Mouse (Mus musculus) bone marrow macrophage, adult 2 months (primary cell): ENCODE measurements around the gene Praf2. TPM values are rescaled to one million over a fixed set of nuclear protein-coding genes. Genes with fewer than 3 reads are reported as not detected.
"Not testable (repeated sequence)": the region's sequence is repeated elsewhere in the genome, so short reads cannot be mapped to it uniquely, and the experiment has no call there.

Experiments used
- H3K27ac ChIP-seq: 2 replicates; pipeline ENCODE4 v1.5.1; 2012; ENCODE audit warnings: low read depth, low read length; ENCODE audit not compliant: insufficient read depth
- H3K4me1 ChIP-seq: 2 replicates; pipeline ENCODE4 v1.6.1; 2012; ENCODE audit warnings: low read length; ENCODE audit not compliant: control insufficient read depth, insufficient read depth
- H3K4me3 ChIP-seq: 2 replicates; pipeline ENCODE4 v1.5.1; 2012; ENCODE audit warnings: mild to moderate bottlenecking, low read length, moderate library complexity; ENCODE audit not compliant: insufficient read depth
- CTCF ChIP-seq: IDR thresholded peaks from 2 replicates; pipeline ENCODE4 v1.5.1; 2012; ENCODE audit warnings: low read depth, mild to moderate bottlenecking, low read length, moderate library complexity
- POLR2A ChIP-seq: IDR thresholded peaks from 2 replicates; pipeline ENCODE4 v1.6.1; 2012; ENCODE audit warnings: mild to moderate bottlenecking, low read depth, low read length, borderline replicate concordance
- polyA plus RNA-seq: library from polyadenylated mRNA; stranded (reverse); fragments of >200 nt; gene quantifications from 2 replicates; pipeline ENCODE4 v1.2.4, GENCODE M21; 2012; ENCODE audit not compliant: missing spikeins, insufficient read depth, insufficient read length

The Praf2 gene
- polyA plus RNA-seq, 1 experiment = 19.1 TPM

DNA sequence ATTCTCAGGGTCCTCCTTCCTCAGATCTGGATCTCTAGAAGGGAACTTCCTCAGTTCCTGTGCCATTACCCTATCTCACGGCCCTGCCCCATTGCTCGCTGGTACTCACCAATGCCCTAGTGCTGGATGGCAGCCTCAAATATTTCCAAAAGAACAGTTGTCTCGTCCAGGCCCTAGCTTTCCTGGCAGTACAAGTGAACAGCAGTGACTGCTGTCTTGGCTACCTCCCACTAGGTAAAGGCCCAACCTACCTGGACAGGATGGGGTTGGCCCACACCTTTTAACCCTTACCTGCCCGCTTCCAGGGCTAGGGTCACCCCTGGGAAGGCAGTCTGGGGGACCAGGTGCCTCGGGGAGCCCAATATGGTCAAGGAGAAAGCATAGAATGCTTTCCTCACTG lies 12.9 kb downstream of the Praf2 start:
- H3K4me3 ChIP-seq = no peak overlapping the region
- no peak overlapping the region for H3K27ac ChIP-seq
- H3K4me1 ChIP-seq = no peaks in the 10 kb centered on the region
- TF ChIP-seq POLR2A (no peak), CTCF (no peak)

DNA sequence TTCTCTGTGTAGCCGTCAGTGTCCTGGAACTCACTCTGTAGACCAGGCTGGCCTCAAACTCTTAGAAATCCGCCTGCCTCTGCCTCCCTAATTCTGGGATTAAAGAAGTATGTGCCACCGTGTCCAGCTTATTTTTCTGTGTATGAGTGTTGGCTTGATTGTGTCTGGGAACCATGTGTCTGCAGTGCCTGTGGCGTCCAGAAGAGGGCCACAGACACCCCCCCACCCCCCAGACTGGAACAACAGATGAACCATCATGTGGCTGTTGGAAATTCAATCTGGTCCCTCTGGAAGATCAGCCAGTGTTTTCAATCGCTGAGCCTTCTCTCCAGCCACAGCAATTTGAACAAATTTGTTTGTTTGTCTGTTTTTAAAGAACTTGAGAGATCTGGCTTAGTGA lies 15.2 kb downstream of the Praf2 start:
- Histone ChIP-seq H3K4me3 (no peak overlapping the region), H3K4me1 (no peaks in the 10 kb centered on the region), H3K27ac (no peak overlapping the region)
- TF ChIP-seq CTCF = no peak
- TF ChIP-seq POLR2A = no peak

DNA sequence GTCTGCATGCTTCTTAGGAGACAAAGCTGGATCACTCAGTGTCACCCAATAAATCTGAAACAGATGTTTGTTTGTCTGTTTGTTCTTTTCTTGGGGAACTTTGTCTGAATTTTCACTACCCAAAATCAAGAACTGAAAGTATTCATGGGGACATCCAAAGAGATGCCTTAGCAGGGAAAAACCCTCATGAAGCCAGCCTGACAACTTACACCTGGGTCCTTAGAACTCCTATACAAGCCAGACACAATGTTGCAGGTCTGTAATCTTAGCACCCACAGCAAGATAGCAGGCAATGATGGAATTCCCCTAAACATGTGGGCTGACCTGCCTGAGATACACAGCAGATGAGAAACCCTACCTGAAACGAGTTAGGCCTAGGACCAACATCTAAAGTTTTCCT lies 16.7 kb downstream of the Praf2 start:
- no peak overlapping the region for H3K4me3 ChIP-seq
- no peaks in the 10 kb centered on the region for H3K4me1 ChIP-seq
- TF ChIP-seq CTCF (no peak), POLR2A (no peak)
- no peak overlapping the region for H3K27ac ChIP-seq

DNA sequence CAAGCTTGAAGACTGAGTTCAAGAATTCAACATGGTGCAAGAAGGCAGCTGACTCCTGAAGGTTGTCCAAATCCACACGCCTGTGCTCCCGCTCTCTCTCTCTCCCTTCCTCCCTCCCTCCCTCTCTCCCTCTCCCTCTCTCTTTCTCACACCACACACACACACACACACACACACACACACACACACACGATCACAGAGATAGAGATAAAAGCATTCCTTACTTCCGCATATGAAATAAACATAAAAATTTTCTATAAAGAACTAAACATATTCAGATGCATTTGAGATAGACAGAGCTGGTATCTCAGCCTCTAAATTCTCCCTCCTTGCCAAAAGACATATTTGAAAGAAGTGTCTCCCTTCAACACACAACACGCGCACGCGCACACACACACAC lies 17.2 kb downstream of the Praf2 start:
- no peaks in the 10 kb centered on the region for H3K4me1 ChIP-seq
- no peak for TF ChIP-seq POLR2A
- TF ChIP-seq CTCF = no peak
- no peak overlapping the region for H3K27ac ChIP-seq
- no peak overlapping the region for H3K4me3 ChIP-seq

DNA sequence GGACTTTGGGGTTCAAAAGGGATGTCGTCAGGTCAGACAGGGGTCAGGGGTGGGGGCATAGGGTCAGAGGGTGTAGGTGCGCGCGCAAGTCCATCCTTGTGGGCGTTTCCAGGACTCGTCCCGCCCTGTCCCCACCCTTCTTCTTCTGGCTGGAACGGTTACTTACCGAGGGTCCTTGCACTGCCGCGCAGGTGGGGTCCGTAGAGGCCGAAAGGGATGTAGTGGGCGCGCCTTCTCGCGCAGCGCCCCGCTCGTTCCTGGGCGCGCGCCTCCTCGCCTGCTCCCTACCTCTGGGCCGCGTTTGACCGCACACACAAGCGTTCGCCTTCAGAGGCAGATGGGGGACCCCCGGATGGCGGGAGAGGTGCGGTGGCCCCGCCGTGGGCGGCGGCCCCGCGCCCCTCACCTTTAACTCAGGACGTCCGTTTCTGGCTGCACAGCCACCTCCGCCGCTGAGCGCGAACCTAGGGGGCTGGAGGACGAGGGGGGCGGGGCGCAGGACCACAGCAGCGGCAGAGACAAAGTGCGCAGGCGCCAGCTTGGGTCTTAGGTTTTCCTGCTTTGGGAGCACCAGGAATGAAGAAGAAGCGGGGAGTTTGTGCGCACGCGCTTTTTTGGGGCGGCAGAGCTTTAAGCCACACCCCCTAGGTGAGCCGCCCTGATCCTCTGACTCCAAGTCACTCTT lies 22.3 kb downstream of the Praf2 start, which contains the start of gene Ccdc120:
Gene Ccdc120, minus strand, starts transcription at position 474 of the 685 bp plus-strand sequence.
- Histone ChIP-seq H3K4me1 (peaks cover 2% of the 10 kb centered on the region; the same call in 1 of the 2 replicates), H3K27ac (no peak within 1 kb of the TSS), H3K4me3 (peak within 1 kb of the TSS; percentile 71)
- TF ChIP-seq CTCF = no peak
- TF ChIP-seq POLR2A = no peak

DNA sequence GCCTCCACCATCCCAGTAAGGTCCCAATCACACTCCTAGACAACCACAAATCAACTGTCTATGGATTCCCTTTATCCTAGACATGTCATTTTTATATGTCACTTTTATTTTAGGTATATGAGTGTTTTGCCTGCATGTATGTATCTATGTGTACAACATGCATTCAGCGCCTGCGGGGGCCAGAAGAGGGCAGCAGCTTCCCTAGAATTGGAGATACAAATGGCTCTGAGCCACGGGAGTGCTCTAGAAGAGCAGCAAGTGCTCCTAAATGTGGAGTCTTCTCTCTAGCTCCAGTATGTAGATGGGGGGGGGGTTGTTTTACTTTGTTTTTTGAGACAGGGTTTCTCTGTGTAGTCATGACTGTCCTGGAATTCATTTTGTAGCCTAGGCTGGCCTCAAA lies 25.4 kb downstream of the Praf2 start:
- H3K4me1 ChIP-seq, H3K4me3 ChIP-seq, H3K27ac ChIP-seq: not testable (repeated sequence)

DNA sequence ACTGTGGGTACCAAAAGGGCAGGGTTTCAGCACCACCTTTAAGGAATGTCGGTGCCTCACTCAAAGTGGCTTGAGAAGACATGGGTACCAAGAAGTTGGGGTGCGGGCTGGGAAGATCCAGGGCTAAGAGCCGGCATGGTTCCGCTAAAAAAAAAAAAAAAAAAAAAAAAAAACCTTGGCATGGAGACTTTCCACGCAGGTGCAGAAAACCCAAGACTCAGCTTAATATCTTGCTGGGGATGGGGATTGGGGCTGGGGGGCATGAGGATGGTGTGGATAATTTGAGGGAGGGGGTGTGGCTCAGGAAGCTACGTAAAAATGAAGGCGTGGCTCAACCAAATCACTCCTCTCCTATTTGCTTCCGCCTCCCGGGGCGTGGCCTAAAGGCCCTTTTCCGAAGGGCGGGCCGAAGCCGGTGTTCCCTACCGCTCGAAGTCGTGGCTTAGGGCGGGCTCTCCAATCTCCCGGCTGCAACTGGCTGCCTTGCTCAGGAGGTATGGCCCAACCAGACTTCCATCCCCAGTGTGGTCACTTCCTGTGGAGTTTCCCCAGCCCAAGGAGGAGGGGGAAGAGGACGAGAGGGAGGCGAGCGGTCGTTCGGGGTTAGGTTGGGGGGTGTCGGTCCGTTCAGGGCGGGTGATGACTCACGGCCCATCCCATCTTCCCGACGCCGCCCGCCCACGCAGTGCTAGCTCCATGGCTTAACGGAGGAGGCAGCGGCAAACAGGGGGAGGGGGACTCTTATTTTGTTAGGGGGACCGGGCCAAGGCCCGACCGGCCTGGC lies 34.1 kb downstream of the Praf2 start, which contains the start of gene Tfe3:
Gene Tfe3, plus strand, starts transcription at position 424 of the 784 bp plus-strand sequence.
- no peak for TF ChIP-seq POLR2A
- no peak for TF ChIP-seq CTCF
- Histone ChIP-seq H3K27ac (peak within 1 kb of the TSS; percentile 98), H3K4me3 (peak within 1 kb of the TSS; percentile 83), H3K4me1 (peaks cover 11% of the 10 kb centered on the region)

DNA sequence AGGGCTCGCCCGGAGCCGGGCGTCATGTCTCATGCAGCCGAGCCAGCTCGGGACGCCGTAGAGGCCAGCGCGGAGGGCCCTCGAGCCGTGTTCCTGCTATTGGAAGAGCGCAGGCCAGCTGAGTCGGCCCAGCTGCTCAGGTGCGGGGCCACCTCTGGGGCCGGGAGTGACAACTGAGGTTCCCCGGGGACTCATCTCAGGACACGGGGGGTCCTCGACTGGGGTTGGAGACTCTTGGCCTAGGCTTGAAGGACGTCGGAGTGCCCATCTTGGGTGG lies 34.6 kb downstream of the Praf2 start:
- TF ChIP-seq CTCF = no peak
- TF ChIP-seq POLR2A = no peak
- peaks cover 16% of the 10 kb centered on the region for H3K4me1 ChIP-seq
- peak overlapping the region; percentile 83 for H3K4me3 ChIP-seq
- H3K27ac ChIP-seq = peak overlapping the region; percentile 98

DNA sequence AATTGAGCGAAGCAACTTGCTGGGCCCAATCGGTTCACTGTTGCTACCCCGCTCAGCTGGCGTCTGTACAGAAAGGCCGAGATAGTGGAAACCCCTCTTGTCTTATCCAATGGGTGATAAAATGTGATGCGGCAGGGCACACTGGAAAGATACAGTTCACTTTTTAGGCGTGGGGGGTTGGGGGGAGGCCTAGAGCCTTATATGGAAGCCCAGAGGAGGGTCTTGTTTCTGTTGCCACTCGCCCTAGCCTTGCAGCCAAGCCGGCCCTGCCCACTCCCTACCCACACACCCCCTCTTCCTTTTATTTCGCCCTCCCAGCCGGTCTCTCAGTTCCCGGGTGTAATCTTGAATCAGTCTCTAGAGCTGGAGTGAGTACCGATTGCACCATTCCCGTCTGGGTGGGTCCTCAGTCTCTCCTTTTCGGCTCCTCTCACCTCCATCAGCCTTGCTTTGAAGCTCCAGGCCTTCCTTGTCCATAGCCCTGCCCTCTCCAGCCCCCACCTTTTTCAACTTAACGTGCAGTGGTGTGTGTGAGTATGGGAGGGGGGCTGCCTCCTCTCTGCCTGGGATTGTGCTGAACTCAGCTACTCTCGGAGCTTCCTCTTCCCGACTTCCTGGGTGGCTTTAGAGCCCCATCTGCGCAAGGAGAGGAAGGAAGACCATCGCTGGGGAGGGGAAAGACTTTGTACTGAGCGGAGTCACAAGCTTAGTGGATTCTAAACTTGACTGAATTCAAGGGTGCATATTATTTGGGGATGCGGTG lies 35.6 kb downstream of the Praf2 start:
- TF ChIP-seq CTCF (no peak), POLR2A (no peak)
- Histone ChIP-seq H3K4me3 (peak overlapping the region; percentile 83), H3K4me1 (peaks cover 21% of the 10 kb centered on the region), H3K27ac (peak overlapping the region; percentile 98)
